In genomic region chr12:111882022-111882421, GRCm38 (mm10) we compare ENCODE assay signal across 27 mouse cellular contexts. TPM values are rescaled to one million over a fixed set of nuclear protein-coding genes. Genes with fewer than 3 reads are reported as not detected.
DNase-seq lines count a peak whose midpoint lies in the region; ATAC-seq lines count a peak whose summit lies in the region.
"Had no signal": no experiment of that assay in that cellular context is flagged by ENCODE, and none has a peak within 500 bp of the region (broad histone marks: within the 10 kb centered on the region; RNA-seq: fewer than 3 reads in every experiment).

No protein-coding gene starts in this region.

- 64% methylated on average over 3 of the region's 3 CpGs for WGBS in heart, embryonic 11.5 days (ENCODE audit: insufficient replicate concordance)
- 67% methylated on average over 3 of the region's 3 CpGs for WGBS in heart, embryonic 15.5 days
- 63% methylated on average over 3 of the region's 3 CpGs for WGBS in heart, embryonic 10.5 days
- 85% methylated on average over 3 of the region's 3 CpGs for WGBS in forebrain, embryonic 15.5 days

- no peak overlapping the region for H3K27ac ChIP-seq in heart, embryonic 11.5 days (ENCODE audit: low read depth, low read length)
- H3K27ac ChIP-seq in heart, embryonic 15.5 days, result peak overlapping the region; percentile 61; the same call in 1 of the 2 replicates
- H3K27ac ChIP-seq in heart, embryonic 10.5 days, result no peak overlapping the region
- no peak overlapping the region for H3K27ac ChIP-seq in forebrain, embryonic 15.5 days (replicated peaks)
- H3K27ac ChIP-seq: forebrain, embryonic 10.5 days; forebrain, embryonic 13.5 days; gastrocnemius, adult 2 months; hindbrain, embryonic 14.5 days; hindbrain, postnatal 0 days had no signal

- no peaks in the 10 kb centered on the region for H3K36me3 ChIP-seq in heart, embryonic 11.5 days (ENCODE audit: control insufficient read depth, insufficient read depth, low read length)
- H3K36me3 ChIP-seq in heart, embryonic 15.5 days, result no peaks in the 10 kb centered on the region
- no peaks in the 10 kb centered on the region for H3K36me3 ChIP-seq in heart, embryonic 10.5 days
- H3K36me3 ChIP-seq in forebrain, embryonic 15.5 days, result no peaks in the 10 kb centered on the region
- H3K36me3 ChIP-seq: forebrain, embryonic 10.5 days had no signal

- DNase-seq in heart, adult 11 months, result peak; percentile 61
- DNase-seq in heart, embryonic 10.5 days (ENCODE audit: low spot score), result no peak
- peak; percentile 59 for DNase-seq in 416B (ENCODE audit: low read depth)
- DNase-seq: adrenal gland, adult 2 months; adrenal gland, postnatal 14 days; B cell, adult 2 months; cerebellum, adult 11 months; cerebellum, adult 8-10 months; cerebellum, postnatal 10 days; cerebellum, postnatal 36 days; forebrain, postnatal 0 days; gastrocnemius, adult 2 months; gastrocnemius, postnatal 14 days; heart, adult 18-20 months; heart, postnatal 10 days; heart, postnatal 4 days had no signal

- H3K4me3 ChIP-seq in heart, embryonic 11.5 days (ENCODE audit: low read depth, low read length), result no peak overlapping the region
- no peak overlapping the region for H3K4me3 ChIP-seq in heart, embryonic 15.5 days
- H3K4me3 ChIP-seq in heart, embryonic 10.5 days, result no peak overlapping the region
- no peak overlapping the region for H3K4me3 ChIP-seq in forebrain, embryonic 15.5 days
- H3K4me3 ChIP-seq: forebrain, embryonic 10.5 days; forebrain, embryonic 13.5 days; gastrocnemius, adult 2 months had no signal

- no peak overlapping the region for H3K9ac ChIP-seq in heart, embryonic 11.5 days (ENCODE audit: low read depth, low read length)
- H3K9ac ChIP-seq in heart, embryonic 15.5 days, result no peak overlapping the region
- H3K9ac ChIP-seq in forebrain, embryonic 15.5 days (replicated peaks), result no peak overlapping the region
- H3K9ac ChIP-seq: forebrain, embryonic 13.5 days; forebrain, postnatal 0 days; hindbrain, embryonic 14.5 days had no signal

- H3K9me3 ChIP-seq in heart, embryonic 11.5 days (replicated peaks; ENCODE audit: control insufficient read depth, low read length), result no peaks in the 10 kb centered on the region
- no peaks in the 10 kb centered on the region for H3K9me3 ChIP-seq in heart, embryonic 15.5 days (replicated peaks)
- H3K9me3 ChIP-seq in heart, embryonic 10.5 days, result no peaks in the 10 kb centered on the region
- H3K9me3 ChIP-seq in forebrain, embryonic 15.5 days, result no peaks in the 10 kb centered on the region
- H3K9me3 ChIP-seq: forebrain, embryonic 10.5 days; forebrain, embryonic 13.5 days; G1E had no signal

- H3K27me3 ChIP-seq in heart, embryonic 11.5 days (ENCODE audit: control insufficient read depth, insufficient read depth, low read length), result no peaks in the 10 kb centered on the region
- H3K27me3 ChIP-seq in heart, embryonic 15.5 days, result no peaks in the 10 kb centered on the region
- no peaks in the 10 kb centered on the region for H3K27me3 ChIP-seq in heart, embryonic 10.5 days (ENCODE audit: insufficient read depth, poor library complexity, severe bottlenecking)
- no peaks in the 10 kb centered on the region for H3K27me3 ChIP-seq in forebrain, embryonic 15.5 days
- H3K27me3 ChIP-seq: CH12.LX; forebrain, embryonic 13.5 days had no signal

- H3K4me2 ChIP-seq in heart, embryonic 11.5 days, result no peak overlapping the region
- no peak overlapping the region for H3K4me2 ChIP-seq in heart, embryonic 15.5 days
- no peak overlapping the region for H3K4me2 ChIP-seq in forebrain, embryonic 15.5 days (replicated peaks)
- H3K4me2 ChIP-seq: forebrain, embryonic 13.5 days; hindbrain, embryonic 14.5 days had no signal

- ATAC-seq in heart, embryonic 11.5 days (replicated peaks; ENCODE audit: insufficient number of reproducible peaks, low FRiP score, low TSS enrichment), result no peak
- no peak for ATAC-seq in heart, embryonic 15.5 days (replicated peaks; ENCODE audit: insufficient number of reproducible peaks, insufficient read depth, low FRiP score, low read depth)
- ATAC-seq in megakaryocyte-erythroid progenitor cell, adult 5-6 weeks (replicated peaks; ENCODE audit: low FRiP score, low TSS enrichment, poor library complexity, severe bottlenecking), result 0 out of 2 replicates have a peak, but pooled peaks have one; percentile 40
- ATAC-seq in forebrain, embryonic 15.5 days (replicated peaks), result no peak
- ATAC-seq: forebrain, embryonic 13.5 days; forebrain, postnatal 0 days; hindbrain, postnatal 0 days; inflammation-experienced regulatory T-cells, adult 6 months had no signal

- peaks cover 16% of the 10 kb centered on the region; the same call in 1 of the 2 replicates for H3K4me1 ChIP-seq in heart, embryonic 11.5 days (ENCODE audit: control insufficient read depth, insufficient read depth, low read length)
- H3K4me1 ChIP-seq in heart, embryonic 15.5 days (replicated peaks), result peaks cover 23% of the 10 kb centered on the region
- H3K4me1 ChIP-seq in heart, embryonic 10.5 days, result peaks cover 34% of the 10 kb centered on the region
- no peaks in the 10 kb centered on the region for H3K4me1 ChIP-seq in forebrain, embryonic 15.5 days
- H3K4me1 ChIP-seq: forebrain, embryonic 10.5 days; forebrain, embryonic 13.5 days had no signal

RNA-seq across cellular contexts. Expression of gene Ppp1r13b, which starts 25.9 kb away (rescaled TPM):
- 15.8 and 16.5 TPM in 2 replicates for polyA plus RNA-seq in heart, embryonic 11.5 days (2014; fragmentation: Nextera tagmentation; extraction: Ambion mirVana)
- 11.1 and 15.3 TPM in 2 replicates for polyA plus RNA-seq in heart, embryonic 15.5 days (2015; fragmentation: Nextera tagmentation; extraction: Ambion mirVana)
- polyA plus RNA-seq in heart, embryonic 10.5 days (2016; fragmentation: Nextera tagmentation; extraction: Ambion mirVana), result 13.6 and 16.8 TPM in 2 replicates
- 6.7 and 8.2 TPM in 2 replicates for total RNA-seq in megakaryocyte-erythroid progenitor cell, adult 5-6 weeks (2014; fragmentation: Nextera tagmentation)
- total RNA-seq in megakaryocyte-erythroid progenitor cell, adult 5-6 weeks (2017), result 6.0 and 7.1 TPM in 2 replicates
- 21.4 and 22.6 TPM in 2 replicates for polyA plus RNA-seq in forebrain, embryonic 15.5 days (2015; fragmentation: Nextera tagmentation; extraction: Ambion mirVana)
